Mouse (Mus musculus): ENCODE data around the gene Dpf1. TPM values are rescaled to one million over a fixed set of nuclear protein-coding genes. Genes with fewer than 3 reads are reported as not detected.

Gene Dpf1
- polyA plus RNA-seq, 1 experiment from 2014 or later: 6.1 TPM

Other genes starting within 250 kb of the Dpf1 start
- 0.52 and 0.71 TPM in 2 replicates for gene Ryr1, start 178.8 kb upstream of the Dpf1 start, polyA plus RNA-seq (2014; fragmentation: Nextera tagmentation; extraction: Ambion mirVana)
- 0.57 and 0.62 TPM in 2 replicates for gene Rasgrp4, start 169.1 kb upstream of the Dpf1 start, polyA plus RNA-seq (2014; fragmentation: Nextera tagmentation; extraction: Ambion mirVana)
- 16.7 and 17.3 TPM in 2 replicates for gene Fam98c, start 147.7 kb upstream of the Dpf1 start, polyA plus RNA-seq (2014; fragmentation: Nextera tagmentation; extraction: Ambion mirVana)
- gene Ggn, start 133.7 kb upstream of the Dpf1 start, polyA plus RNA-seq (2014; fragmentation: Nextera tagmentation; extraction: Ambion mirVana): 0.37 and 0.47 TPM in 2 replicates
- 1.0 and 1.1 TPM in 2 replicates for gene Spred3, start 133.5 kb upstream of the Dpf1 start, polyA plus RNA-seq (2014; fragmentation: Nextera tagmentation; extraction: Ambion mirVana)
- 231 and 235 TPM in 2 replicates for gene Psmd8, start 123.2 kb upstream of the Dpf1 start, polyA plus RNA-seq (2014; fragmentation: Nextera tagmentation; extraction: Ambion mirVana)
- gene Catsperg1, start 89.9 kb upstream of the Dpf1 start, polyA plus RNA-seq (2014; fragmentation: Nextera tagmentation; extraction: Ambion mirVana): 0.31 and 0.64 TPM in 2 replicates
- gene Kcnk6, start 71.4 kb upstream of the Dpf1 start, polyA plus RNA-seq (2014; fragmentation: Nextera tagmentation; extraction: Ambion mirVana): 2.0 and 2.6 TPM in 2 replicates
- gene Yif1b, start 65.6 kb upstream of the Dpf1 start, polyA plus RNA-seq (2014; fragmentation: Nextera tagmentation; extraction: Ambion mirVana): 95.7 and 101 TPM in 2 replicates
- gene 2200002D01Rik, start 55.5 kb upstream of the Dpf1 start, polyA plus RNA-seq (2014; fragmentation: Nextera tagmentation; extraction: Ambion mirVana): 3.2 and 4.4 TPM in 2 replicates
- gene Spint2, start 22.0 kb upstream of the Dpf1 start, polyA plus RNA-seq (2014; fragmentation: Nextera tagmentation; extraction: Ambion mirVana): 51.6 and 53.7 TPM in 2 replicates
- 6.0 and 6.9 TPM in 2 replicates for gene Ppp1r14a, start 14.6 kb upstream of the Dpf1 start, polyA plus RNA-seq (2014; fragmentation: Nextera tagmentation; extraction: Ambion mirVana)
- gene Sipa1l3, start 214.7 kb downstream of the Dpf1 start, polyA plus RNA-seq (2014; fragmentation: Nextera tagmentation; extraction: Ambion mirVana): 9.0 and 10.1 TPM in 2 replicates